Mouse (Mus musculus): ENCODE results near the gene Ap1m2.
"Not testable (repeated sequence)": the region's sequence is repeated elsewhere in the genome, so short reads cannot be mapped to it uniquely, and the experiment has no call there.

The Ap1m2 gene

GRCm38 (mm10) chr9:21288404-21289336 lies 23.5 kb downstream of the Ap1m2 start:
- peak in 1 of 2 experiments; percentile 42 for DNase-seq

- peak; percentile 98 for DNase-seq
Measured at GRCm38 (mm10) chr9:21287571-21288402, 24.4 kb downstream of the Ap1m2 start, which contains the start of gene Kri1. Kri1 (minus strand) TSS chr9:21287969.

GRCm38 (mm10) chr9:21286753-21287152 lies 25.4 kb downstream of the Ap1m2 start:
- no peak for DNase-seq

GRCm38 (mm10) chr9:21283994-21284393 lies 28.1 kb downstream of the Ap1m2 start:
- DNase-seq, result peak in 1 of 2 experiments; percentile 24

GRCm38 (mm10) chr9:21283591-21283990 lies 28.5 kb downstream of the Ap1m2 start:
- no peak for DNase-seq

- DNase-seq, result no peak
Measured at GRCm38 (mm10) chr9:21277776-21278175, 34.4 kb downstream of the Ap1m2 start.

- no peak for DNase-seq
Measured at GRCm38 (mm10) chr9:21276307-21276706, 35.8 kb downstream of the Ap1m2 start.

- DNase-seq, result no peak
Measured at GRCm38 (mm10) chr9:21275727-21276126, 36.4 kb downstream of the Ap1m2 start.

- no peak for DNase-seq
Measured at GRCm38 (mm10) chr9:21275013-21275710, 37.0 kb downstream of the Ap1m2 start.

GRCm38 (mm10) chr9:21274336-21274735 lies 37.8 kb downstream of the Ap1m2 start:
- DNase-seq, result no peak

- no peak for DNase-seq
Measured at GRCm38 (mm10) chr9:21273520-21274228, 38.5 kb downstream of the Ap1m2 start.

- no peak for DNase-seq
Measured at GRCm38 (mm10) chr9:21273094-21273493, 39.0 kb downstream of the Ap1m2 start.

- no peak for DNase-seq
Measured at GRCm38 (mm10) chr9:21272391-21272790, 39.7 kb downstream of the Ap1m2 start.

- DNase-seq, result not testable (repeated sequence)
Measured at GRCm38 (mm10) chr9:21269590-21269989, 42.5 kb downstream of the Ap1m2 start.

GRCm38 (mm10) chr9:21268305-21268704 lies 43.8 kb downstream of the Ap1m2 start:
- no peak for DNase-seq

- DNase-seq, result no peak
Measured at GRCm38 (mm10) chr9:21266889-21267288, 45.2 kb downstream of the Ap1m2 start.

- peak; percentile 50 to 56 for DNase-seq
Measured at GRCm38 (mm10) chr9:21265611-21266010, 46.5 kb downstream of the Ap1m2 start.

GRCm38 (mm10) chr9:21265000-21265561 lies 47.1 kb downstream of the Ap1m2 start, which contains the start of gene Atg4d:
Atg4d (plus strand) TSS chr9:21265293.
- DNase-seq, result peak; percentile 98 to 99

- DNase-seq, result no peak
Measured at GRCm38 (mm10) chr9:21264272-21264999, 47.7 kb downstream of the Ap1m2 start.

GRCm38 (mm10) chr9:21261831-21262230 lies 50.3 kb downstream of the Ap1m2 start:
- DNase-seq, result no peak

GRCm38 (mm10) chr9:21260491-21261040 lies 51.6 kb downstream of the Ap1m2 start:
- no peak for DNase-seq
